Mouse (Mus musculus) kidney, adult 8-10 months (tissue): ENCODE results near the gene Lrig1.
A peak's percentile ranks its signal among the peaks of the same experiment; 100 is the strongest.

Experiments used
- DNase-seq, 2 experiments: peaks; one replicate each; pipeline ENCODE4 v3.0.0; 2022

Lrig1 gene

DNA sequence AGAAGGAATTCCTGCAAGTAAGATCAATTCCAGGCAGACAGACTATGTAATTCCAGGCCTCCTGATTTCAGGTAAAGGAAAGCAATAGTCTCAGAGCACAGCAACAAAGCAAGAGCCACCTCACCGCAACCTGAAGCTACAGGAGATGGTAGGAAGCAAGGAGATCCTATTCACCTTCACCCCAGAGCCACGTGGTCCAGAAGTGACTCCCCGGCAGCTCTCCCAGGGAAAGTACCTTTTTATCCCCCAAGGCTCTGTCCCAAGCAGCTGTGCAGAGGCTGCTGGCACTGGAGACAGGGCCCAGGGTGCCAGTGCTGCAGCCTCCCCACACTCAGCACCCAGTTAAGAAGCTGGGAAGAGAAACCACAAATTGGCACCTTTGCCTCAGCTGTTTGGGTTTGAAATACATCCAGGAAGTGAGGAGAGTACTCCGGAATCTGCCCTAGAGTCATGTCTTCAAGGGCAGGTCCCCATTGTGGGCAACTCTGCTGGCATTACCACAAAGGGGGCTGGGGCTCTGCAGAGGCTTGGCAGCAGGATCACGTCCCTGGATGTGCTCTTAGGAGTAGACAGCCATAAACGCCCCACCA is 53.6 kb downstream of the Lrig1 start:
- DNase-seq = no peak

DNA sequence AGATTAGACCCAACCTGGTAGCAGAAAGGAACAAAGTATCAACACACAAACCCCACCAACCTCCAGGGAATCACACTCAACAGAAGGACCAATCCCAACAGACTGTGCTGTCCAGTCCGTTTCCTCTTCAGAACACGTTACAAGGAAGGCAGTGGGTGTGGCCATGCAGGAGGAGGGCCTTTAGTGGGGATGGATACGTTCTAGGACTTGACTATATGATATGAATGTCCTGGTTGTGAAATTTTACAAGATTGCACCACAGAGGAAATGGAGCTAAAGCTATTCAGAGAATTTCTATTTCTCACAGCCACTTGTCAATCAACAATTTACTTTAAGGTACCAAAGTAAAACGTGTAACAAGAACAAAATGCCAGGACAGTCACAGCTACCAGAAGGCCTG is 54.2 kb downstream of the Lrig1 start:
- no peak for DNase-seq

DNA sequence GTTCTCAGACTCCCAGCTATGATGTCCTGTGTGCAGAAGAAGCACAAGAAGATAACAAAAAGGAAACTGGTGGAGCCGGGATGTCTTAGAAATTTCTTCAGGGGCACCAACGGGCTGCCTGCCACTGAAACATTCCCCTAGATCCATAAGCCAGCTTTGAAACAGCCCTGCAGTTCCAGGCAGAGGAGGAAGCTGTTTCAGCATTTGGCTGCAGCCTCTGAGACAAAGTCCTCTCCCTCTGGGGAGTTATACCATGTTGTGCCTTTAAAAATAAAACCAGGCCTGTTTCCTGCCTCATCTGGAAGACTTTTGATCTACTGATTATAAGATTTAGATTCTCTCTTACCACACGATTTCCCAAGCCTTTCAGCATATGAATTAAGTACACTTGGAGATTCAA is 55.3 kb downstream of the Lrig1 start:
- peak in 1 of 2 experiments; percentile 47 for DNase-seq

DNA sequence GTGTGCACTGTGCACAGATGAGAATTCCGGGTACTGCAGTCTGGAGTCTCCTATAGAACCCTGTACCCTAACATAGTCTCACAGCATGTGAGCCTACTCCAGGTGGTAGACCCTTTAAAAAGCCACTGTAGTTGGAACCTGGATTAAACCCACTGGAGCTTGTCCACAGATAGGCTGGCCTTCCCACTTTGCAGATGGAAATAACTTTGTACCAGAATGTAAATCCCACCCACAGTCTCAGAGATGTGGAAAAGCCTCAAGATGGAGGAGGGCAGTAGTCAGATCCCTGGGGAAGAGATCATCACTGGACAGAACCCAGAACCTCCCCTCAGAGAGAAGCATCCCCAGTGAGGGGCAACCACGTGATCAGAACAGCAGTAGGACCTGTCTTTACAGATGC is 56.0 kb downstream of the Lrig1 start:
- no peak for DNase-seq

DNA sequence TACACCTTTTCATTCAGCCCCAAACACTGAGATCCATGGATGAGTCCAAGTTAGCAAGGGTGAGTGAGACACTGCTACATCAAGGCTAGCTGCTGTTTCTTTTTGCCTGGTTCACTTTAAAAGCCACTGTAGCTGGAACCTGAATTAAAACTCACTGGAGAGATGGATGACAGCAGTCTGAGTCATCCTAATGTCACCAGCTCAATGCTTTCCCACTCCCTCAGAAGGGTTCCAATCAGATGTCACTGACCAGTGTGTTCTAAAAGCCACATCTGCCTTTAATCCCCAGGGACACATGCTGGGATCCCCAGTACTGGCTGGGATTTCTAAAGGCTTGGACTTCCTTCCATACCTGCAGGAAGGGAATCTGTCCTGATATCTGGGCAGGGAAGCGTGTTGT is 57.9 kb downstream of the Lrig1 start:
- no peak for DNase-seq

DNA sequence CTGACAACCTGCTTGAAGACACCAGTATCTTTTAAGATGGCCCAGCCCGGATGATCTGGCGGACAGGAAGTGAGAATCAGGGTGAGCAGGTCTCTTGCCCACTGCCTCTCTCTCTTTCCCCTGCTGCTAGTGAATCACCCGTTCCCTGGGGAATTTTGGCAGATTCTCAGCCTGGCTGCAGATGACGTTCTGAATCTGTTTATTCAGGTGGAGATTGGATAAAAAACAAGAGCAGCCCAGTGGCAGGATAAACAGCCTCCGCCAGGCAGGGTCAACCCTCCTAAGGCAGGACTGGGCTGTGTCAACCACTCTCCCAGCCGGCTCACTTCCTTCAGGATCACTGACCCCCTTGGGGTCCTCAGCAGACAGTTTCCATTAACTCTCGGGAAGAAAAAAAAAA is 59.7 kb downstream of the Lrig1 start:
- DNase-seq = no peak

DNA sequence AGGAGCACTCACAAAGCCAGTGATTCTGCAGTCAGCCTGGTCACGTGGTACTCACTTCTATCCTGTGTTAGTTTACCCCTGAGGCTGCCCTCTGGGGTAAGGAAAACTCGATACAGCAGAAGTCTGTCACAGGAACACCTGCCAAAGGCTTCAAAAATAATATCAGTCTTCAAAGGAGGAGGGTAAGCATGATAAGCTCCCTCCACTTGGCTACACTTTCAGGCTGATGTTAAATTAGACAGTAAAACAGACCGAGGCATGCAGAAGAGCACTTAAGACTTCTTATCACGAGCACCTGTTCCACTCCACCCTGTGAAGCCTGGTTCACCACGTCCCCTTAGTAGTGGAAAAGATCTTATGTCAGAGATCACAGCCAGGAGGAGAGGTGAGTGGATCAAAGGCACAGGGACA is 62.9 kb downstream of the Lrig1 start:
- no peak for DNase-seq

DNA sequence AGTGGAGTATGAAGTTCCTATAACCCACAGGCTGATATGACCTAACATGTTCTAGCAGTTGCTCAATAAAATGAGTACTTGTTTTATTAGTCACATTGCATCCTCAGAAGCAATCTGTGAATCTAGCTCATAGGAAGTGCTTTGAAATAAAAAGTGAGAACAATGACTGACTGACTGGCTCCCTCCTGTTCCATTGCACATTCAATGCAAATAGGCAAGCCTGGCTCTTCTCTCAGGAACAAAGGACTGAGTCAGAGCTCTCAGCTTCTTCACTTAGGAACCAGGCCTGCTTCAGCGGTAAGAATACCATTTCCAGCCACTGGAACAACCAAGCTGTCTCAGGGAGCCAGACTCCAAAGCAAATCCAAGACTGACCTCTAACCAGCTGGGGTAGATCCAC is 64.6 kb downstream of the Lrig1 start:
- no peak for DNase-seq

DNA sequence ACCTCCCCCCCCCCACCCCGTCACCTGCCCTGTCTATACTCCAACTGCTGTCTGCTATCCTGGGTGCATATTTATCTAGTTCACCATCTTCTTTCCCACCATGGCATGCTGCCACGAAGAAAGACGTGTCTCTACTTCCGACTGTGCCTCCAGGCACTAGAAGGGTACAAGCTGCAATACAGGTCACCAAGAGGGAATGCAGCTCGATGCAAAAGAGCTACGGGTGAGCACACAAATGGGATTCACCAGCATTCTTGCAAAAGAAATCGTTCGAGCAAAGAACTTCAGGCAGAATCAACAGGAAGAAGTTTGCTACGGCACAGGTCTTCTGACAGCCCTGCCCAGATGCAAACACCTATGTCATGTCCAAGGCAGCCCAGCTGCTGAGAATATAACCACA is 65.2 kb downstream of the Lrig1 start:
- no peak for DNase-seq

DNA sequence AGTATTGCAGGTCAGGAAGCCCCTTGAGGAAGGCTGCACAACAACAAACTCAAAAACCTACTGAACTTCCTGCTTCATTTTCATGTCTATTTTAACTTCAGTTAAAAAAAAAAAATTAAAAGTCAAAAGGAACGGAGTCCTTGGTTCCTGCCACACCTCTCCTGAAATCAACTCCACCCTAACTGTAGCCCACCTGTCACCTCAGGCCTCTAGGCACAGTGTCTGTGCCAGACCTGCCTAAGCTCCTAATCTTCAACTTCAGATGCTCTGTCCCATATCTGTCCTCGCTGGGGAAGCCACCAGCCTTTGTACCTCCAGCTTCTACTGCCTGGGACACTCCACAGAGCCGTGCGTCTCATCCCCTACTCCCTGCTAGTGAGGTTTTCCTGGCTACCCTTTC is 65.7 kb downstream of the Lrig1 start:
- DNase-seq = no peak

DNA sequence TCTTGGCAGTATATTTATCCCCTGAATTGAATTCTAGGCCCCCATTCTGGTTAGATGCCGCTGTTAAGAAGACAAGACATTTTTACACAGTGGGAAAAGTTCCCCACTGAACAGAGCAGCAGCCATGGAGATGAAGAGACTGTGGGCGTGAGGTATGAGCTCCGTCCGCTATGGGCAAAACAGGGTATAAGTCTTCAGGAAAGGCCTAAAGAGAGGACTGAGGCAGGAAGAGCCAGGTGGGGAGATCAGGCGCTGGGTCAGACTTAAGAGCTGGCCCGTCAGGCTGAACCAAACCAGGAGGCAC is 68.2 kb downstream of the Lrig1 start:
- no peak for DNase-seq

DNA sequence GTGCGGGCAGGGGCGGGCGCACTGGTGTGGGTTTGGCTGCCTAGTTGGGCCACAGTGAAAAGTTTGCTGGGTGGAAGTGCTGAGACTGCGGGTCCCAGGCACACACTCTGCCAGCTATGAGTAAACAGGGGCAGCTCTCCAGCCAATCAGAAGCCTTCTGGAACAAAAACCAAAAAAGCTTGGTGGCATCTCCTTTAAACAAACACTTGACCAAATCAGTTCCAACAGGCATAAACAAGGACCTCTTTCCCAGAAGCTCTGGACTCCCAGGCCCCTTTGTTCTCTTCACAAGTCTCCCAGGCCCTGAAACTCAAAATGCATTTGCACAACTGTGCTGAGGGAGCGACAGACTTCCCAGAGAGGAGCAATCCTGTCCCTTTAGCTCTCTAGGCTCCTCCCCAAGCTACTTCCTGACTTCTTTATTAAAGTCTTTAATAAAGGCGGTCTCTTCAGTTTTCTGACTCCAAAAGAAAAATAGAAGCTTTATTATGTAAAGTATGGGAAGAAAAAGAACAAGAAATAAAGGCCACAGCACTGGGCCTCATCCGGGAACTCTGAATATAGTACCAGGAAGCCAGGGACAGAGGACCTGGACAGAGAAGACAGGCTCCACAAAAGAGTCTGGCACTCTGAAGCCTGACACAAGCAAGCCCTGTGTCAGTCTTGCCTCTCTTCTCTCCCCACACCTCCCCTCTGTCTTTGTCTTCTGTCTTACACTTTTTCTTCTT is 68.7 kb downstream of the Lrig1 start:
- no peak for DNase-seq

DNA sequence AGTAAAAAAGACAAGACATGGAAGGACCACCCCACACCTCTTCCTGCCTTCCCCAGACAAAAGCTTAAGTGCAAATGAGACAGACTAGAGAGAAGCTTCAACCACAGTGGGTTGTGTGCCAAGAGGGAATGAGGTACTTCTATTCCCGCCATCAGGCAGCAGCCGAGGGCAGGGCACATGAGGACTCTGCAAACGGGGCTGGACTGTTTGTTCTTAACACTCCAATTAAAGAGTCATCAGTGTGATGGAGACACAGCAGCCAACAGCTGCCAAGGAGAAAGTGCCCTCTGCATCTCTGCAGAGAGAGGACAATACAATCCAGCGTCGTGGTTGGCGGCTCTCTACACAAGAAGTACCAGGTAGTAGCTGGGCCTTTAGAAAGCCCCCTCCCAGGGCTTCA is 71.2 kb downstream of the Lrig1 start:
- no peak for DNase-seq

DNA sequence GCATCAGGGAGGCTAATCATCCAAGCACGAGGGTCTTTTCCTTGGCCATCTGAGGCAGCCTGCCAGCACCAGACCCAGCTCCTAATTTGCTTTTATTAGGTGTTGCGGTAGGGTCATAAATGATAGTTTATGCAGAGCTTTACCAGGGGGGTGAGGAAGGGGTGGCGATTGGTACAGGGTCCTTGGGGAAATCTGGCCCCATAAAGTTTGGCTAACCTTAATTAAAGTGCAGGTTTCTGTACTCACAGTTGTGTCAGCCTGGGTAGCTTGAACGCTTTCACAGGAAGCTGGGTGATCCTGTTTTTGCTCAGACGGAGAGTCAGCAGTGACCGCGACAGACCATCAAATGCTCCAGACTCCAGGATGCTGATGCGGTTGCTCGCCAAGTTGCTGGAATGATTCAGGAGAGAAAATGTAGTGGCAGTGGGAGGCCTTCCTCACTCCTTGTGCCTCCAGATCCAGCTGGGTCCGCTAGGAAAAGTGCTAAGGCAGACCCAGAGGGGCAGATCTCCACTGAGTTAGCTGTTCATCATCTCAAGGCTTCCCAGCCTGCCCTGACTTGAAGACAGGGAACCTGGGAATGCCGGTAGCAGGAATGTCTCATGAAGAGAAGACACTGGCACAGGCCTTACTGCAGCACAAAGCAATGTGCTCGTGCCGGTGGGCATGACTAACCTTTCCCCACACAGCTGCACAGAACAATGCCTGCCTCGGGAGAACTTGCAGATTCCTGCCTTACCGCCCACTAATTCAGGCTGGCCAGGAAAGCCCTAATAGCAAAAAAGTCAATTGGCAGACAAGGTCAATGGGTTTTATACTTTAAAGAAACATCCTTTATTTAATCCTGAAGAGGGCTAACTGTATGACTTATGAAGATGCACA is 72.0 kb downstream of the Lrig1 start:
- DNase-seq = no peak

DNA sequence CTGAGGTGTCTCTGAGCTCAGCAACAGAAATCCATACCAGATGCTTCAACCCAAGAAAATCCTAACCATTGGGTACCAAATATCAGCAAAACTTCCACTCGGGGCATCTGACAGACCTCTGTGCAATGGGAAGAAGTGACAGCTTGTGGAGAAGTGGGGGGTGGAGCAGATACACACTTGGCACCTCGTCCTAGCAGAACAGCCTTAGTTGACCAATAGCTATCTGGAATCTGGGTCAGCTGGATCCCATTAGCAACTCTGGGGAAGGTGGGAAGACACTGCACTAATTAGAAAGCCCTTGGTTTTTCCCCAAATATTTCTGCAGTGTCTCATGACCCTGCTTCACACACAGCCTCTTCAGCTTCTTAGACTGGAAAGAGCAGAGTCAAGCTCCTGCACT is 73.2 kb downstream of the Lrig1 start:
- no peak for DNase-seq

DNA sequence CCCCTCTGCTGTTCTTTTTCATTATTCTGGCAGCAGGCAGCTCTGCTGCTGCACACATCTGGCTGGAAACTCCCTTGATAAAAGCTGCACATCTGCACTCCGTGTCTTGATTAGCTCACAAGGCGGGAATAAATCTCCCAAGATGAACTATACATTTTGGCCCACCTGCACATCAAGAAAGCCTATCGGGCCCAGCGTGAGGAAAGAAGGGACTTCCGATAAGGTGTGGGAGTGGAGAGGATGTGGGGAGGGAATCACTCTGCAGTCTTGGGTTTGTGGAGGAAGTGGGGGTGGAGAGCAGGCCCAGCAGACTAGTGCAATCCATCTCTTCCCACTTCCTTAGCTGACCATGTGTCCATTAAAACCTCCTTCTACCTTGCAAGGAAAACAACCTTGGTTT is 74.1 kb downstream of the Lrig1 start:
- DNase-seq = no peak

DNA sequence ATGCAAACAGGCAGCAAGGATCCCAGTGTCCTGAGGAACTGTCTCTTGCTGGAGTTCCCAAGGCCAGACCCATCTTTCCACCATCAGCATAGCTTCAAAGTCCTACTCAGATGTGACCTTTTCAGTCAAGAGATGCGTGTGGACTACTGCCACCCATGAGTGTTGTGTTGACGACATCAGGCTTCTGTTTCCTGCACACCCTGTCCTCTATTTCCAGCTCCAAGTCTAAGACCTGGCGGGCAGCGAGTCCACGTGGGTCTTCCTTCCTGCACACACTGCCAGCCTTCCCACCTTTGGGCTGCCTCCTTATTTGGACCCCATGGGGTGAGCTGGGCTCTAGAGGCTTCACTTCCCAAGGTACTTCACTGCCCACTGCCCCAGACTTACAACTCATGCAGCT is 75.4 kb downstream of the Lrig1 start:
- no peak for DNase-seq

DNA sequence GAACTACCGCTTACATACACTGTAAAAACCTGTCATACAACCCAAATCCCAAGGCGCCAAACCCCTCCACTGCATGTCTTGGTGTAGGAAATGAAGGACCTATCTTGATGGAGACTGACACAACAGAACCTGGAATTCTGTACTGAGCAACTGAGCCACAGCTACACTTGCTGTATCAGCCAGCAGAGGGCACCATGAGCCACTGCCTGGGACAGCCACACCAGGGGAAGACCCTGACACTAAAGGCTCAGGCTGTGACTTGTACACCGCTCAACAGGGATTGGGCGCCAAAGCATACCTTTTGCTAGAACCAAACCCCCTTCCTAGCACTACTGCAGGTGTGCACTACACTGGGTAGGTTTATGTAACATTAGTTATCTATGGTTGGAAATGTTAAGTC is 77.0 kb downstream of the Lrig1 start:
- peak; percentile 30 to 71 for DNase-seq

DNA sequence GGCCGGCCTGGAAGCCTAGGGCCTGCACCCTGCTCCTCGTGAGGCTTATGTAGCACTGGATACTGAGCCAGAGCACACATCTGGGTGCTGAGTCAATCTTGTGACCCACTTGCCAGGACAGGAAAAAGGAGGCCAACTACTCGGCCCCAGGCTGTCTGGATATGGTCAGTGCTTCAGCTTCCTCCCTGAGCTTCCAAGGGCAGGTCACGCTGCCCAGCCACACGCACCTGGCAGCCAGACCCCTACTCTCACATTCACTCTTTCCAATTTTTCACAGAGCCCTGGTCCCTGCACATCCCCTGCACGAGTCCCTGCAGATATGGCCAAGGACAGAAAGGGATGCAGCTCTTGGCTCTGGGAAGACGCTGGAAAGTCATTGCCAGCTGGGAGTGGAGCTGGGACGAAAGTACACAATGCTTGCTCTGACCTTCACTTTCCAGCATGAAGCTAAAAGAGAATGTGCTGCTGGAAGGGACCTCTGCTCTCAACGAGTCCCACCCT is 79.1 kb downstream of the Lrig1 start:
- no peak for DNase-seq

DNA sequence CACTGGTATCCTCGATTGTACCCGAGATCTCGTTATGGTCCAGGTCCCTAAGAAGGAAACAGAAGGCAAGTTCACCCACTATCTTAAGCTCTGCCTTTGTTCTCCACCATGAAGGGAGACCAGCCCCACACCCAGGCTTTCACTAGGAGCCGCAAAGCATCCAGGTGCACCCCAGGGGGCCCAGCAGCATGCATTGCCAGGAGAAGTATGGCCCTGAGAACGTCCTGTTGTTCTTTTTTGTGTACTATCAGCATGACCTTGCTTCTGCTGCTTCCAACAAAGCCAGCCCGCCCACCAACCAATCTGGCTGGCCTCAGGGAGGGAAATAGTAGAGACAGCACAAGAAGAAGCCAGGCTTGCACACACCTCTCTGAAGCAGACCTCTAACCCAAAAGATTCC is 79.7 kb downstream of the Lrig1 start:
- DNase-seq = no peak

DNA sequence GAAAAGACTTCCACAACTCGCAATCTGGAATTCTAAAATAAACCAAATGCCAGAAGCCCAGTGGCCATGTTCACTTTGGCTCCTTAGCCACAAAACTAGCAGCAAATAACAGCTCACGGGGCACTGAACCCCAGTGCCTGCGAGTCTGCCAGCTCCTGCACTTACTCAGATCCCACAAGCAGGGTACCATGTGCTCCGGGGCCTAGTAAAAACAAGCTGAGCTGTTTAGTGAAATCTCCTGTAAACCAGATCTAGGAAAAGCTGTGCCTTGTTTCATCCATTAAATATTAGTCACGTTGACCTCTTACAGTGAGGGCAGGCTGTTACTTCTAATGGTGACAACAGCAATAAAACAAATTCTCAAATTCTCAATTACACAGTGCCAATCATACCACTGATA is 81.3 kb downstream of the Lrig1 start:
- no peak for DNase-seq

DNA sequence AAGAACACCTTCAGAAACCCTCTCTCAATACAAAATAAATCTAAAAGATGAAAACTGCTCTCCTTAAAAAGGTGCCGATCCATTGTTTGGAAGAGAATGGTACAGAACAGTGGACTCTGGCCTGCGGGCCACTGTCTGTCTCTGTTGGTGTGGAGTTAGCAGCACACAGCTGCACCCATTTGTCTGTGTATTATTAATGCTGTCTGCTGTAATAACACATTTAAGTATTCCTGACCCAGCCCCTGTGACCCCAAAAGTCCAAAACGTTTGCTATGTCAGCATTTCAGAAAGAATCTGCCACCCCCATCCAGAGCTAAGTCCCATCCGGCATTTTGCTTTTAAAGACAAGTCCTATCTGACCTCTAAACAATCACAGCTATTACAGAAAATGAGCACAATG is 84.0 kb downstream of the Lrig1 start:
- peak; percentile 33 to 63 for DNase-seq

DNA sequence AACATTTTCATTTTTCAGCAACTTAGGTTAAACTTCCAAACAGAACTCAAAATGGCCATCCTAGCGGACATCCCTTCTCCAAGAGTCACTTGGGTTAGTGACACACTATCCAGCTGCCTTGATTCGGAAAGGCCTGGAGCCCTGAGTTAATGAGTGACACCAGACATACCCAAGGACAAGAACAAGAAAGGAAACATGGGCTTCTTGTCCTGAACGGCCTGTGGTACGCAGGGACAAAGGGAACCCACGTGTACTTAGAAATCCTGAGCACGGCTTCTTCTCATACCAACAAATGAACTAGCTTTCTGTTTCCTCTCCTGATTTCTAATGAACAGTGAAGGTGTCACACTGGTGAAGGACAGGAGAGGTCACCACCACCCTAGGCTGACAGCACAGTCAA is 85.6 kb downstream of the Lrig1 start:
- DNase-seq = peak in 1 of 2 experiments; percentile 34

DNA sequence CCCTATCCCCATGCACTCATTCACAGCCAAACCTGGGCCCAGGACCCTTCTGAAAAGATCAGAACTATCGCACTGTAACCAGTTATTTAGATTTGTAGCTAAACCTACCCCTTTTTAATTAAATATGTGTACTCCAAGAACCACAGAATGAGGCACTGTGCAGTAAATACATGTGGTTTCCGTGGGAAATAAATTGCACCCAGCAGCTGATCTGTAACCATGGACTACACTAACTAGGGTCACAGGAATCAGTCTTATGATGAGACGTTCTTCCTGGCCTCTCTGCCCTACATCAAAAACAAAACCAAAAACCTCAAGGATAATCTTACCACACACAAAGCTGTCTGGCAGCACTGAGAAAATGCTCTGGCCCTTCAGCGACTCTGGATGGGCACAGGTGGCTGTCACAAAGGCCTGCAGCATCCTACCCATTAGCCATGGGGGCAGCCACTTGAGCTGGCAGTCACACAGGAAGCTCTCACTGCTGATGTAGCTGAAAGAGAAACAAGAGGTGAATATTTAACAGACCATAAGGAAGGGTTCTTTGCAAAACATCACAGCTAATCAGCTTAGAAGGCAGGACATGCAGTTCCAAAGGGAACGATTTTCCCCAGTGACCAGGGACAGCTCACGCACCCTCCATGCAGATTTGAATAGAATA is 86.6 kb downstream of the Lrig1 start:
- peak; percentile 52 to 59 for DNase-seq
